In the genomic region with DNA sequence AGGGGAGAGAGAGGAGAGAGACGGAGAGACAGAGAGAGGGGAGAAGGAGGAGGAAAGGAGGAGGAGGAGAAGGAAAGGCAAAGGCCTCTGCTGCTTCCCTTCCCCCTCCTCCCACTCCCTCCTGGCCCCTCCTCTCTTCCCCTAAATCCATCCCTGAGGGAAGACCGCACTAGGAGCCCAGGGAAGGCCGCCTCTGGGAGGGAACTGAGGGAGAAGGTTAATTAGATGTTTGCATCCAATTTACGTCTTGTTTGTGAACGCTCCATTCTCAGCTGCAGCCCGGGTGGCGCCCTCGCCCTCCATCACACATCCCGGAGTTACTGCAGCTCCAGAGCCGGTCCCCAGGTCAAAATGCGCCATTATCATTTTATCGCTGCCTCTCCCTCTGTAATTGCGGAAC, we compare ENCODE assay signal across 15 mouse cellular contexts. TPM values are rescaled to one million over a fixed set of nuclear protein-coding genes. Genes with fewer than 3 reads are reported as not detected.
DNase-seq lines count a peak whose midpoint lies in the region; ATAC-seq and TF ChIP-seq lines count a peak whose summit lies in the region.
"Had no signal": no experiment of that assay in that cellular context is flagged by ENCODE, and none has a peak within 500 bp of the region (broad histone marks: within the 10 kb centered on the region; RNA-seq: fewer than 3 reads in every experiment).

No protein-coding gene starts in this region.

- peaks cover 18% of the 10 kb centered on the region for H3K4me1 ChIP-seq in forebrain, embryonic 15.5 days
- no peaks in the 10 kb centered on the region for H3K4me1 ChIP-seq in limb, embryonic 11.5 days (ENCODE audit: control insufficient read depth, insufficient read depth, low read length)
- no peaks in the 10 kb centered on the region for H3K4me1 ChIP-seq in kidney, adult 2 months (ENCODE audit: control insufficient read depth, insufficient read depth, low read length)
- H3K4me1 ChIP-seq in cerebellum, adult 2 months (ENCODE audit: control insufficient read depth, insufficient read depth, low read length), result no peaks in the 10 kb centered on the region
- H3K4me1 ChIP-seq: liver, embryonic 15.5 days had no signal

- 0 out of 2 replicates have a peak overlapping the region, but pooled peaks have one; percentile 2 for H3K9ac ChIP-seq in forebrain, embryonic 15.5 days (replicated peaks)
- H3K9ac ChIP-seq in limb, embryonic 11.5 days (ENCODE audit: low read length), result no peak overlapping the region; the same call in 1 of the 2 replicates
- H3K9ac ChIP-seq: liver, embryonic 15.5 days had no signal

- TF ChIP-seq POLR2A in kidney, adult 2 months (IDR thresholded peaks at IDR 0.05; ENCODE audit: low read depth, low read length), result no peak
- TF ChIP-seq POLR2A in cerebellum, adult 2 months (IDR thresholded peaks at IDR 0.05; ENCODE audit: borderline replicate concordance, insufficient read depth, low read length), result no peak

- no peak for ATAC-seq in forebrain, embryonic 15.5 days (replicated peaks)
- no peak for ATAC-seq in limb, embryonic 11.5 days (ENCODE audit: insufficient number of reproducible peaks, low FRiP score, low TSS enrichment, low read depth)

- no peak overlapping the region for H3K27ac ChIP-seq in forebrain, embryonic 15.5 days (replicated peaks)
- no peak overlapping the region for H3K27ac ChIP-seq in limb, embryonic 11.5 days (replicated peaks; ENCODE audit: low read depth, low read length)
- H3K27ac ChIP-seq in kidney, adult 2 months (ENCODE audit: insufficient read depth, low read depth, low read length), result no peak overlapping the region
- no peak overlapping the region for H3K27ac ChIP-seq in cerebellum, adult 2 months (ENCODE audit: insufficient read depth, low read length)
- H3K27ac ChIP-seq: liver, embryonic 15.5 days had no signal

- H3K9me3 ChIP-seq in forebrain, embryonic 15.5 days, result no peaks in the 10 kb centered on the region
- H3K9me3 ChIP-seq in limb, embryonic 11.5 days (ENCODE audit: control insufficient read depth, low read length), result no peaks in the 10 kb centered on the region
- H3K9me3 ChIP-seq: liver, embryonic 15.5 days had no signal

- peak; percentile 14 for DNase-seq in embryo, embryonic 9.5 days (ENCODE audit: extremely low spot score)
- DNase-seq in limb, embryonic 11.5 days (ENCODE audit: low spot score), result peak; percentile 31
- peak; percentile 16 for DNase-seq in neural tube, embryonic 10.5 days (ENCODE audit: extremely low spot score, low spot score)
- no peak for DNase-seq in kidney, adult 2 months
- no peak for DNase-seq in spleen, adult 18-20 months
- DNase-seq in cerebellum, adult 2 months, result no peak
- DNase-seq in ovary, postnatal 10 days (ENCODE audit: low spot score), result no peak
- DNase-seq: adrenal gland, postnatal 14 days; cerebellum, adult 9-10 months; lung, postnatal 36 days had no signal

- H3K36me3 ChIP-seq in forebrain, embryonic 15.5 days, result no peaks in the 10 kb centered on the region
- no peaks in the 10 kb centered on the region for H3K36me3 ChIP-seq in limb, embryonic 11.5 days (ENCODE audit: control insufficient read depth, insufficient read depth, low read length)
- no peaks in the 10 kb centered on the region for H3K36me3 ChIP-seq in kidney, adult 2 months (ENCODE audit: control insufficient read depth, insufficient read depth, low read length)
- H3K36me3 ChIP-seq: liver, embryonic 15.5 days had no signal

- H3K4me2 ChIP-seq in forebrain, embryonic 15.5 days (replicated peaks), result no peak overlapping the region
- peak overlapping the region; percentile 7; the same call in 1 of the 2 replicates for H3K4me2 ChIP-seq in limb, embryonic 11.5 days (ENCODE audit: low read depth, severe bottlenecking)
- H3K4me2 ChIP-seq: liver, embryonic 15.5 days had no signal

- peaks cover 44% of the 10 kb centered on the region for H3K27me3 ChIP-seq in forebrain, embryonic 15.5 days
- H3K27me3 ChIP-seq in limb, embryonic 11.5 days (ENCODE audit: control insufficient read depth, insufficient read depth, low read length), result peaks cover 16% of the 10 kb centered on the region
- H3K27me3 ChIP-seq in kidney, adult 2 months (replicated peaks; ENCODE audit: control insufficient read depth, insufficient read depth, low read length), result no peaks in the 10 kb centered on the region
- peaks cover 1% of the 10 kb centered on the region; the same call in 1 of the 2 replicates for H3K27me3 ChIP-seq in cerebellum, adult 2 months (ENCODE audit: control insufficient read depth, insufficient read depth, low read length)

- no peak for TF ChIP-seq CTCF in kidney, adult 2 months (conservative IDR thresholded peaks at IDR 0.05; ENCODE audit: insufficient read depth, insufficient read length, low read depth, low read length)
- no peak for TF ChIP-seq CTCF in cerebellum, adult 2 months (IDR thresholded peaks at IDR 0.05; ENCODE audit: borderline replicate concordance, insufficient read depth, low read depth, low read length)

- H3K4me3 ChIP-seq in forebrain, embryonic 15.5 days, result no peak overlapping the region
- no peak overlapping the region for H3K4me3 ChIP-seq in limb, embryonic 11.5 days (ENCODE audit: low read depth, low read length)
- H3K4me3 ChIP-seq in kidney, adult 2 months (ENCODE audit: insufficient read depth, low read depth, low read length), result no peak overlapping the region
- H3K4me3 ChIP-seq in cerebellum, adult 2 months (replicated peaks; ENCODE audit: insufficient read depth, low read depth, low read length), result no peak overlapping the region
- H3K4me3 ChIP-seq: liver, embryonic 15.5 days had no signal

- WGBS in forebrain, embryonic 15.5 days, result under 1% methylated on average over 13 of the region's 13 CpGs
- under 1% methylated on average over 13 of the region's 13 CpGs for whole genome bisulfite sequencing in limb, embryonic 11.5 days
- WGBS in kidney, adult 2 months, result 4% methylated on average over 13 of the region's 13 CpGs
- 23% methylated on average over 13 of the region's 13 CpGs for WGBS in cerebellum, adult 2 months

RNA-seq across cellular contexts. Expression of a gene that starts 33.5 kb away (rescaled TPM):
- polyA plus RNA-seq in forebrain, embryonic 15.5 days (2015; fragmentation: Nextera tagmentation; extraction: Ambion mirVana), result 6.3 and 7.0 TPM in 2 replicates
- polyA plus RNA-seq in limb, embryonic 11.5 days (2014; fragmentation: Nextera tagmentation; extraction: Ambion mirVana), result not detected in 2 replicates
- not detected in 2 replicates for polyA plus RNA-seq in kidney, adult 2 months (2012; rRNA removed)
- 7.7 and 9.7 TPM in 2 replicates for polyA plus RNA-seq in cerebellum, adult 2 months (2012; rRNA removed)
- polyA plus RNA-seq: heart, embryonic 14.5 days; intestine, embryonic 14.5 days; liver, embryonic 15.5 days; urinary bladder, adult 2 months had no signal

Comparison
In these comparisons a context has a peak if more than half of its experiments do, and no peak if none do; other contexts are left out.
1. DNase-seq: peak in embryo, embryonic 9.5 days (single experiment), limb, embryonic 11.5 days (single experiment) and neural tube, embryonic 10.5 days (single experiment); none in kidney, adult 2 months (single experiment), spleen, adult 18-20 months (0 of 2), cerebellum, adult 2 months (0 of 2) and ovary, postnatal 10 days (single experiment).